Mouse (Mus musculus) myocyte (in vitro differentiated cells): ENCODE measurements around the gene Aff3. TPM values are rescaled to one million over a fixed set of nuclear protein-coding genes. Genes with fewer than 3 reads are reported as not detected.

ENCODE experiments used
- H3K27me3 ChIP-seq: one replicate; pipeline ENCODE4 v1.6.1; 2011; ENCODE audit not compliant: control insufficient read depth, insufficient read depth, insufficient read length
- H3K36me3 ChIP-seq: one replicate; pipeline ENCODE4 v1.6.1; 2011; ENCODE audit not compliant: control insufficient read depth, insufficient read depth
- H3K4me2 ChIP-seq: one replicate; pipeline ENCODE4 v1.6.1; 2011; ENCODE audit warnings: low read depth, control low read depth
- H3K4me3 ChIP-seq: one replicate; pipeline ENCODE4 v1.5.1; 2011; ENCODE audit warnings: mild to moderate bottlenecking, control low read depth, moderate library complexity
- H3K79me2 ChIP-seq: one replicate; pipeline ENCODE4 v1.6.1; 2011; ENCODE audit not compliant: control insufficient read depth, insufficient read depth
- H3ac ChIP-seq: one replicate; pipeline ENCODE4 v1.6.1; 2011; ENCODE audit not compliant: control insufficient read depth, insufficient read length
- CEBPB ChIP-seq: IDR thresholded peaks from 2 replicates; pipeline ENCODE4 v1.6.1; 2011; ENCODE audit warnings: mild to moderate bottlenecking, moderate library complexity; ENCODE audit not compliant: poor library complexity, insufficient read depth, severe bottlenecking
- E2F4 ChIP-seq: IDR thresholded peaks from one replicate; pipeline ENCODE4 v1.6.1; 2011; ENCODE audit warnings: mild to moderate bottlenecking, control low read depth, moderate library complexity; ENCODE audit not compliant: insufficient read depth
- MAX ChIP-seq: IDR thresholded peaks from one replicate; pipeline ENCODE4 v1.6.1; 2011; ENCODE audit warnings: low read depth, mild to moderate bottlenecking, control low read depth
- MYOD1 ChIP-seq, 3 experiments: IDR thresholded peaks; one replicate each; pipeline ENCODE4 v1.6.1; 2011; ENCODE audit warnings: control low read depth in 2 of 3, low read depth in 2 of 3, mild to moderate bottlenecking in 2 of 3, moderate library complexity in 1 of 3; ENCODE audit not compliant: insufficient read length in 2 of 3, control insufficient read depth in 1 of 3
- MYOG ChIP-seq, 3 experiments: IDR thresholded peaks; one replicate each; pipeline ENCODE4 v1.6.1; 2011; ENCODE audit warnings: control low read depth in 2 of 3, low read depth in 2 of 3, mild to moderate bottlenecking in 2 of 3; ENCODE audit not compliant: insufficient read length in 2 of 3, control insufficient read depth in 1 of 3, insufficient read depth in 1 of 3
- POLR2A ChIP-seq: IDR thresholded peaks from one replicate; pipeline ENCODE4 v1.6.1; 2011; ENCODE audit warnings: low read depth, mild to moderate bottlenecking, control low read depth, moderate library complexity; ENCODE audit not compliant: insufficient read length
- POLR2AphosphoS2 ChIP-seq: IDR thresholded peaks from one replicate; pipeline ENCODE4 v1.6.1; 2011; ENCODE audit warnings: low read depth, control low read depth; ENCODE audit not compliant: insufficient read length
- REST ChIP-seq: IDR thresholded peaks from one replicate; pipeline ENCODE4 v1.6.1; 2011; ENCODE audit warnings: mild to moderate bottlenecking, control low read depth, moderate library complexity; ENCODE audit not compliant: insufficient read depth, insufficient read length
- SRF ChIP-seq: IDR thresholded peaks from one replicate; pipeline ENCODE4 v1.6.1; 2011; ENCODE audit warnings: low read depth; ENCODE audit not compliant: control insufficient read depth, insufficient read length
- TCF12 ChIP-seq: IDR thresholded peaks from one replicate; pipeline ENCODE4 v1.6.1; 2011; ENCODE audit warnings: mild to moderate bottlenecking, control low read depth; ENCODE audit not compliant: poor library complexity, insufficient read depth, severe bottlenecking
- TCF3 ChIP-seq: IDR thresholded peaks from one replicate; pipeline ENCODE4 v1.6.1; 2011; ENCODE audit warnings: low read depth, control low read depth; ENCODE audit not compliant: insufficient read length
- USF1 ChIP-seq: IDR thresholded peaks from one replicate; pipeline ENCODE4 v1.6.1; 2011; ENCODE audit warnings: low read depth, mild to moderate bottlenecking, control low read depth, moderate library complexity
- polyA plus RNA-seq: library from polyadenylated mRNA; unstranded; fragments of >200 nt; fragmentation: generic; extraction: Trizol; gene quantifications from one replicate; pipeline ENCODE4 v1.2.1, GENCODE M21; 2012; ENCODE audit warnings: missing spikeins

Gene Aff3
- polyA plus RNA-seq, 1 experiment, result not detected

- Histone ChIP-seq H3K4me2 (no peak overlapping the region), H3K79me2 (no peaks in the 10 kb centered on the region), H3K4me3 (no peak overlapping the region), H3K27me3 (no peaks in the 10 kb centered on the region), H3K36me3 (no peaks in the 10 kb centered on the region), H3ac (no peak overlapping the region)
- TF ChIP-seq SRF (no peak), USF1 (no peak), E2F4 (no peak), CEBPB (no peak), TCF3 (no peak), POLR2A (no peak), MYOG (IDR thresholded peaks at IDR 0.05; ENCODE audit: control insufficient read depth in 1 of 3, insufficient read depth in 1 of 3, insufficient read length in 2 of 3, low read depth in 2 of 3) (no peak), REST (no peak)
Observed at GRCm38 (mm10) chr1:38553090-38553489, 111.7 kb downstream of the Aff3 start.

- TF ChIP-seq POLR2A (no peak), MYOD1 (IDR thresholded peaks at IDR 0.05; ENCODE audit: control insufficient read depth in 1 of 3, insufficient read length in 2 of 3, low read depth in 2 of 3) (no peak), E2F4 (no peak), TCF12 (no peak), SRF (no peak), REST (no peak), POLR2AphosphoS2 (no peak), MYOG (IDR thresholded peaks at IDR 0.05; ENCODE audit: control insufficient read depth in 1 of 3, insufficient read depth in 1 of 3, insufficient read length in 2 of 3, low read depth in 2 of 3) (no peak), TCF3 (no peak), USF1 (no peak), CEBPB (no peak), MAX (no peak)
- Histone ChIP-seq H3K4me2 (no peak overlapping the region), H3ac (no peak overlapping the region), H3K4me3 (no peak overlapping the region), H3K79me2 (no peaks in the 10 kb centered on the region), H3K36me3 (no peaks in the 10 kb centered on the region), H3K27me3 (no peaks in the 10 kb centered on the region)
Observed at GRCm38 (mm10) chr1:38550579-38550978, 114.2 kb downstream of the Aff3 start.

- H3K4me2 ChIP-seq, result no peak overlapping the region
- peaks cover 3% of the 10 kb centered on the region for H3K27me3 ChIP-seq
- TF ChIP-seq SRF, result no peak
- no peak for TF ChIP-seq CEBPB
- TF ChIP-seq MAX, result no peak
- no peak for TF ChIP-seq POLR2AphosphoS2
- TF ChIP-seq MYOG (IDR thresholded peaks at IDR 0.05; ENCODE audit: control insufficient read depth in 1 of 3, insufficient read depth in 1 of 3, insufficient read length in 2 of 3, low read depth in 2 of 3), result no peak
- TF ChIP-seq REST, result no peak
- TF ChIP-seq TCF3, result no peak
- TF ChIP-seq MYOD1 (IDR thresholded peaks at IDR 0.05; ENCODE audit: control insufficient read depth in 1 of 3, insufficient read length in 2 of 3, low read depth in 2 of 3), result no peak
- no peak for TF ChIP-seq USF1
- TF ChIP-seq POLR2A, result no peak
- no peak for TF ChIP-seq TCF12
- H3K79me2 ChIP-seq, result no peaks in the 10 kb centered on the region
- no peaks in the 10 kb centered on the region for H3K36me3 ChIP-seq
- no peak overlapping the region for H3ac ChIP-seq
- no peak overlapping the region for H3K4me3 ChIP-seq
Observed at GRCm38 (mm10) chr1:38548671-38549661, 115.8 kb downstream of the Aff3 start.

- TF ChIP-seq TCF3 (no peak), MYOG (IDR thresholded peaks at IDR 0.05; ENCODE audit: control insufficient read depth in 1 of 3, insufficient read depth in 1 of 3, insufficient read length in 2 of 3, low read depth in 2 of 3) (no peak), USF1 (no peak), MYOD1 (IDR thresholded peaks at IDR 0.05; ENCODE audit: control insufficient read depth in 1 of 3, insufficient read length in 2 of 3, low read depth in 2 of 3) (no peak)
- no peaks in the 10 kb centered on the region for H3K79me2 ChIP-seq
- peaks cover 13% of the 10 kb centered on the region for H3K27me3 ChIP-seq
- H3K4me3 ChIP-seq, result no peak overlapping the region
- no peaks in the 10 kb centered on the region for H3K36me3 ChIP-seq
- no peak overlapping the region for H3ac ChIP-seq
- H3K4me2 ChIP-seq, result no peak overlapping the region
Observed at GRCm38 (mm10) chr1:38547685-38548084, 117.1 kb downstream of the Aff3 start.

- TF ChIP-seq MAX (no peak), REST (no peak), E2F4 (no peak), USF1 (no peak), MYOD1 (IDR thresholded peaks at IDR 0.05; ENCODE audit: control insufficient read depth in 1 of 3, insufficient read length in 2 of 3, low read depth in 2 of 3) (no peak), TCF3 (no peak), MYOG (IDR thresholded peaks at IDR 0.05; ENCODE audit: control insufficient read depth in 1 of 3, insufficient read depth in 1 of 3, insufficient read length in 2 of 3, low read depth in 2 of 3) (no peak), SRF (no peak)
- H3K27me3 ChIP-seq, result peaks cover 16% of the 10 kb centered on the region
- no peaks in the 10 kb centered on the region for H3K36me3 ChIP-seq
- H3K4me2 ChIP-seq, result no peak overlapping the region
- H3ac ChIP-seq, result no peak overlapping the region
- H3K79me2 ChIP-seq, result no peaks in the 10 kb centered on the region
- H3K4me3 ChIP-seq, result no peak overlapping the region
Observed at GRCm38 (mm10) chr1:38546696-38547095, 118.1 kb downstream of the Aff3 start.
